Mouse (Mus musculus) heart, adult 2 months (tissue): ENCODE measurements at regions not wholly inside any gene's neighbourhood (a gene's known extent, or its start where the extent isn't known, plus 50 kb on each side); places are given as distances from the start of the nearest gene placed in this dataset.

Experiments used
- CTCF ChIP-seq: fragments of 200-600 bp; IDR thresholded peaks from 2 replicates; pipeline ENCODE4 v1.8.1; 2022; ENCODE audit warnings: antibody characterized with exemption, mild to moderate bottlenecking, moderate library complexity
- EP300 ChIP-seq: fragments of 200-500 bp; IDR thresholded peaks from 2 replicates; pipeline ENCODE4 v1.6.1; 2011; ENCODE audit warnings: low read depth, low read length, control low read depth; ENCODE audit not compliant: insufficient read depth
- POLR2A ChIP-seq: fragments of 200-500 bp; IDR thresholded peaks from 2 replicates; pipeline ENCODE4 v1.6.1; 2011; ENCODE audit warnings: mild to moderate bottlenecking, low read depth, low read length, control low read depth; ENCODE audit not compliant: insufficient read depth

DNA sequence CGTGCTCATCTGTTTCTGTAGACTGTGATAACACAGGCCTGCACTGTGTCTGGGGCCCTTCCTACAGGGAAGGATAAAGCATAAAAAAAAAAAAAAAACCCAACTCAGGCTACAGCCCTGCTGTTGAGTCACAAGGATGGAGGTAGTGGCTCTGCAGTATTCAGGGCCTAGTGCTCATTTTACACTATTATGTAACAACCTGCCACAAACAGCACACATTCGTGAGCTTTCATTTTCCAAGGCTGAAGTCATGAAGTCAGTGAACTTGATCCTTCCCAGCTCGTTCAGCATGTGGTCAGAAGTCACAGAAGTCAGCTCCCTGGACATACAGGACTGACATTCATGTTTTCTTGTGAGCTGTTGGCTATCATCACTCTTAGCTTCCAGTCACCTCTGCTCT lies 199.8 kb upstream of the Vstm2b start:
- TF ChIP-seq POLR2A (no peak), CTCF (no peak), EP300 (no peak)
